Mouse (Mus musculus) neural tube, embryonic 10.5 days (tissue): Measurements from ENCODE around the gene Faap100.
A peak's percentile ranks its signal among the peaks of the same experiment; 100 is the strongest.

Experiments used
- DNase-seq: peaks from one replicate; pipeline ENCODE4 v3.0.0-alpha.2; 2017; ENCODE audit warnings: low spot score; ENCODE audit errors: extremely low spot score

Faap100 gene

DNA sequence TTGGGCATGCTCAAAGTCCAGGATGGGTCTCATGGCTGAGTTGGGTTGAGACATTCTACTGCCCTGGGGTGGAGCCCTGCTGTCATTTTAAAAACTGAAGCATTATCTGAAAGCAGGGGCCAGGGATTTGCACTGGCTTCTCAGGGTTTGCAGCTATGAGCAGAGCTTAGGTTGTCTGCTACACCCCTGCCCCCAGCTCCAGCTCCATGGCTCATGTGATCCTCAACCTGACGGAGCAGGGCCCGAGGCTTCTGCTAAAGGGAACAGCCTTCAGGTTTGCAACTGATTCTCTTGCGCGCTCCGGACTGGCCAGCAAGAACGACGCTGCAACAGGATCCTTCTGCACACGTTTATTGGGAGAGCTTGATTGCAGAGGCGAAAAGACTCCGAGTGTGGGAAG lies 58.4 kb downstream of the Faap100 start:
- peak; percentile 9 for DNase-seq

DNA sequence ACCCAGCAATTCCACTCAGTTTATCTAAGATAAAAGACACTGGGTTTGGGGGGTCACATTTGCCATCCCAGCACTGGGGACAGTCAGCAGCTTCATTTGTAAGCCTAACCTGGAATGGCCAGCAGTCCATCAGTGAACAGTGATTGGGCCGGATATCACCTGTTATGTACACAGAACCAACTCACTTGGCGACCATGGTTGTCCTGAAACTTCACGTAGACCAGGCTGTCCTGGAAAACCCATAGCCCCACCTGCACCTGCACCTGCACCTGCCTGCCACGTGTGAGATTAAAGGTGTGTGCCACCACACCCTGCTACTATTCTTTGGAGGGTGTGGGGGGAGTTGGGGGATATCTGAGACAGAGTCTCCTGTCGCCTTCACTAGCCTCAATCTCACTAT lies 59.3 kb downstream of the Faap100 start:
- DNase-seq, result peak; percentile 8
